Mouse (Mus musculus) intestine, postnatal 0 days (tissue): ENCODE measurements around the gene Gpkow. TPM values are rescaled to one million over a fixed set of nuclear protein-coding genes. Genes with fewer than 3 reads are reported as not detected.
"Not testable (repeated sequence)": the region's sequence is repeated elsewhere in the genome, so short reads cannot be mapped to it uniquely, and the experiment has no call there.

ENCODE experiments used
- ATAC-seq: fragments of 200-750 bp; cut with Nextera tagmentation; 2 replicates; pipeline ENCODE4 v1.8.0; 2017; ENCODE audit warnings: mild to moderate bottlenecking, moderate TSS enrichment, moderate library complexity
- H3K27ac ChIP-seq: fragments of 300-500 bp; sonication (generic); 2 replicates; pipeline ENCODE4 v1.5.1; 2014; ENCODE audit warnings: mild to moderate bottlenecking, low read depth, low read length, moderate library complexity
- H3K27me3 ChIP-seq: fragments of 300-500 bp; sonication (generic); replicated peaks from 2 replicates; pipeline ENCODE4 v1.6.1; 2014; ENCODE audit warnings: low read length, mixed read lengths; ENCODE audit not compliant: control insufficient read depth, insufficient read depth
- H3K36me3 ChIP-seq: fragments of 300-500 bp; sonication (generic); 2 replicates; pipeline ENCODE4 v1.6.1; 2014; ENCODE audit warnings: mild to moderate bottlenecking, moderate library complexity; ENCODE audit not compliant: control insufficient read depth, insufficient read depth
- H3K4me1 ChIP-seq: fragments of 300-500 bp; sonication (generic); replicated peaks from 2 replicates; pipeline ENCODE4 v1.6.1; 2014; ENCODE audit warnings: antibody characterized with exemption, low read length, mixed read lengths; ENCODE audit not compliant: control insufficient read depth, insufficient read depth
- H3K4me2 ChIP-seq: fragments of 300-500 bp; sonication (generic); replicated peaks from 2 replicates; pipeline ENCODE4 v1.6.1; 2014; ENCODE audit warnings: low read depth, mild to moderate bottlenecking, moderate library complexity
- H3K4me3 ChIP-seq: fragments of 300-500 bp; sonication (generic); 2 replicates; pipeline ENCODE4 v1.5.1; 2014; ENCODE audit warnings: low read depth, low read length
- H3K9ac ChIP-seq: fragments of 300-500 bp; sonication (generic); 2 replicates; pipeline ENCODE4 v1.6.1; 2014; ENCODE audit warnings: mild to moderate bottlenecking, low read depth, low read length
- H3K9me3 ChIP-seq: fragments of 300-500 bp; sonication (generic); 2 replicates; pipeline ENCODE4 v1.6.1; 2016; ENCODE audit warnings: mixed run types; ENCODE audit not compliant: control insufficient read depth
- CTCF ChIP-seq: sonication (generic); IDR thresholded peaks from 2 replicates; pipeline ENCODE4 v1.5.1; 2016; ENCODE audit warnings: low read depth, mild to moderate bottlenecking, control low read depth, antibody characterized with exemption, moderate library complexity
- WGBS: fragments of 180-500 bp; shearing (Covaris S2); extraction: QIAGEN DNeasy Blood & Tissue Kit; methylation state at CpG from one replicate; pipeline ENCODE4 v1.1.7; 2014; 5-methylcytosine and 5-hydroxymethylcytosine counted together
- polyA plus RNA-seq: library from polyadenylated mRNA; unstranded; fragments of >200 nt; fragmentation: Nextera tagmentation; extraction: Ambion mirVana; gene quantifications from 2 replicates; pipeline ENCODE4 v1.2.1, GENCODE M21; 2015

Gpkow gene
- polyA plus RNA-seq, 1 experiment from 2014 or later, result 13.8 TPM

DNA sequence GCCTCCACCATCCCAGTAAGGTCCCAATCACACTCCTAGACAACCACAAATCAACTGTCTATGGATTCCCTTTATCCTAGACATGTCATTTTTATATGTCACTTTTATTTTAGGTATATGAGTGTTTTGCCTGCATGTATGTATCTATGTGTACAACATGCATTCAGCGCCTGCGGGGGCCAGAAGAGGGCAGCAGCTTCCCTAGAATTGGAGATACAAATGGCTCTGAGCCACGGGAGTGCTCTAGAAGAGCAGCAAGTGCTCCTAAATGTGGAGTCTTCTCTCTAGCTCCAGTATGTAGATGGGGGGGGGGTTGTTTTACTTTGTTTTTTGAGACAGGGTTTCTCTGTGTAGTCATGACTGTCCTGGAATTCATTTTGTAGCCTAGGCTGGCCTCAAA lies 56.7 kb downstream of the Gpkow start:
- ATAC-seq, H3K4me3 ChIP-seq, H3K27me3 ChIP-seq, H3K36me3 ChIP-seq, H3K4me1 ChIP-seq, H3K27ac ChIP-seq, H3K9me3 ChIP-seq, H3K4me2 ChIP-seq, H3K9ac ChIP-seq: not testable (repeated sequence)
- TF ChIP-seq CTCF, result peak; percentile 62
- WGBS, result 17% methylated on average over 3 of the region's 3 CpGs

Other genes with a start within 250 kb of the Gpkow start
- gene Foxp3, start 123.5 kb upstream of the Gpkow start, polyA plus RNA-seq, result 0.05 TPM in 1 of 2 replicates, not detected in the other
- 0.56 and 0.83 TPM in 2 replicates for gene Ppp1r3f, start 122.8 kb upstream of the Gpkow start, polyA plus RNA-seq
- 21.9 and 24.8 TPM in 2 replicates for gene Ccdc22, start 91.6 kb upstream of the Gpkow start, polyA plus RNA-seq
- gene Cacna1f, start 90.0 kb upstream of the Gpkow start, polyA plus RNA-seq, result not detected in 2 replicates
- 5.4 and 5.7 TPM in 2 replicates for gene Syp, start 58.7 kb upstream of the Gpkow start, polyA plus RNA-seq
- 3.4 and 4.3 TPM in 2 replicates for gene Prickle3, start 39.9 kb upstream of the Gpkow start, polyA plus RNA-seq
- 113 and 124 TPM in 2 replicates for gene Plp2, start 25.7 kb upstream of the Gpkow start, polyA plus RNA-seq
- gene Magix, start 15.9 kb upstream of the Gpkow start, polyA plus RNA-seq, result 1.4 and 1.6 TPM in 2 replicates
- gene Wdr45, start 17.2 kb downstream of the Gpkow start, polyA plus RNA-seq, result 19.3 and 19.5 TPM in 2 replicates
- gene Gm45208, start 25.1 kb downstream of the Gpkow start, polyA plus RNA-seq, result not detected in 2 replicates
- gene Praf2, start 31.3 kb downstream of the Gpkow start, polyA plus RNA-seq, result 18.2 and 24.0 TPM in 2 replicates
- gene Ccdc120, start 53.8 kb downstream of the Gpkow start, polyA plus RNA-seq, result 20.7 and 22.2 TPM in 2 replicates
- 15.3 and 16.2 TPM in 2 replicates for gene Tfe3, start 65.4 kb downstream of the Gpkow start, polyA plus RNA-seq
- gene Gripap1, start 92.6 kb downstream of the Gpkow start, polyA plus RNA-seq, result 17.6 and 22.2 TPM in 2 replicates
- 0.60 and 0.68 TPM in 2 replicates for gene Kcnd1, start 125.2 kb downstream of the Gpkow start, polyA plus RNA-seq
- 21.0 and 22.8 TPM in 2 replicates for gene Otud5, start 144.2 kb downstream of the Gpkow start, polyA plus RNA-seq
- gene Pim2, start 181.1 kb downstream of the Gpkow start, polyA plus RNA-seq, result 9.2 and 10.2 TPM in 2 replicates
- 24.3 and 27.0 TPM in 2 replicates for gene Slc35a2, start 186.9 kb downstream of the Gpkow start, polyA plus RNA-seq
- 63.1 and 64.3 TPM in 2 replicates for gene Pqbp1, start 202.1 kb downstream of the Gpkow start, polyA plus RNA-seq
- gene Timm17b, start 202.2 kb downstream of the Gpkow start, polyA plus RNA-seq, result 106 and 109 TPM in 2 replicates
- not detected in 2 replicates for gene Gm10491, start 210.7 kb downstream of the Gpkow start, polyA plus RNA-seq
- not detected in 2 replicates for gene Gm10490, start 212.4 kb downstream of the Gpkow start, polyA plus RNA-seq
- 17.5 and 18.0 TPM in 2 replicates for gene Pcsk1n, start 222.7 kb downstream of the Gpkow start, polyA plus RNA-seq
- not detected in 2 replicates for gene Eras, start 231.5 kb downstream of the Gpkow start, polyA plus RNA-seq